Mouse (Mus musculus) cerebellum, adult 9-10 months (tissue): ENCODE data around the gene Nphs1.
A peak's percentile ranks its signal among the peaks of the same experiment; 100 is the strongest.
"Not testable (repeated sequence)": the region's sequence is repeated elsewhere in the genome, so short reads cannot be mapped to it uniquely, and the experiment has no call there.

Source experiments
- DNase-seq: peaks from one replicate; pipeline ENCODE4 v3.0.0; 2022

Nphs1 gene

GRCm38 (mm10) chr7:30493401-30493931, 35.4 kb downstream of the Nphs1 start, which contains the start of gene Prodh2:
Gene Prodh2, plus strand, starts transcription at chr7:30493622.
- no peak for DNase-seq

- not testable (repeated sequence) for DNase-seq
These were observed 37.5 kb downstream of the Nphs1 start for GRCm38 (mm10) chr7:30495506-30496042.

- DNase-seq: not testable (repeated sequence)
These were observed 43.0 kb downstream of the Nphs1 start for GRCm38 (mm10) chr7:30501159-30501558.

- DNase-seq: no peak
These were observed 49.9 kb downstream of the Nphs1 start for GRCm38 (mm10) chr7:30508061-30508460.

GRCm38 (mm10) chr7:30515003-30515760, 57.1 kb downstream of the Nphs1 start:
- no peak for DNase-seq

GRCm38 (mm10) chr7:30518325-30518724, 60.2 kb downstream of the Nphs1 start:
- DNase-seq: no peak

GRCm38 (mm10) chr7:30520396-30520795, 62.3 kb downstream of the Nphs1 start:
- peak; percentile 44 for DNase-seq

- peak; percentile 77 for DNase-seq
These were observed 62.7 kb downstream of the Nphs1 start for GRCm38 (mm10) chr7:30520856-30521255.

GRCm38 (mm10) chr7:30522871-30523270, 64.8 kb downstream of the Nphs1 start:
- DNase-seq: no peak

- no peak for DNase-seq
These were observed 66.4 kb downstream of the Nphs1 start for GRCm38 (mm10) chr7:30524487-30524886.

GRCm38 (mm10) chr7:30525954-30526353, 67.8 kb downstream of the Nphs1 start:
- no peak for DNase-seq

- DNase-seq: peak; percentile 4
These were observed 68.3 kb downstream of the Nphs1 start for GRCm38 (mm10) chr7:30526399-30526798.

GRCm38 (mm10) chr7:30526981-30527380, 68.9 kb downstream of the Nphs1 start:
- no peak for DNase-seq

- DNase-seq: peak; percentile 6
These were observed 73.2 kb downstream of the Nphs1 start for GRCm38 (mm10) chr7:30531291-30531815.

GRCm38 (mm10) chr7:30532931-30533330, 74.8 kb downstream of the Nphs1 start:
- no peak for DNase-seq

- DNase-seq: peak; percentile 58
These were observed 76.0 kb downstream of the Nphs1 start for GRCm38 (mm10) chr7:30533941-30534632.

GRCm38 (mm10) chr7:30534633-30535577, 76.8 kb downstream of the Nphs1 start, which contains the start of gene Arhgap33:
Gene Arhgap33, minus strand, starts transcription at chr7:30535060.
- peak; percentile 96 for DNase-seq
